Mouse (Mus musculus): ENCODE measurements at regions not wholly inside any gene's neighbourhood (a gene's known extent, or its start where the extent isn't known, plus 50 kb on each side); places are given as distances from the start of the nearest gene placed in this dataset.
"Not testable (repeated sequence)": the region's sequence is repeated elsewhere in the genome, so short reads cannot be mapped to it uniquely, and the experiment has no call there.

- no peak overlapping the region for H3K27ac ChIP-seq (replicated peaks)
- WGBS: 68% methylated on average over 2 of the region's 2 CpGs
- no peaks in the 10 kb centered on the region for H3K27me3 ChIP-seq (ENCODE audit: low read depth, poor library complexity, severe bottlenecking)
- no peak for DNase-seq (ENCODE audit: low spot score)
- no peaks in the 10 kb centered on the region for H3K9me3 ChIP-seq (replicated peaks)
- no peaks in the 10 kb centered on the region for H3K36me3 ChIP-seq
- no peak overlapping the region for H3K4me3 ChIP-seq
- H3K4me1 ChIP-seq: no peaks in the 10 kb centered on the region
These were observed 418.4 kb upstream of the Arrdc4 start for GRCm38 (mm10) chr7:69167456-69167855.

GRCm38 (mm10) chr7:69161916-69162315 lies 412.9 kb upstream of the Arrdc4 start:
- 72% methylated on average over 4 of the region's 4 CpGs for WGBS

GRCm38 (mm10) chr7:69142351-69142750 lies 393.3 kb upstream of the Arrdc4 start:
- 81% methylated on average over 3 of the region's 3 CpGs for WGBS

More at GRCm38 (mm10) chr7:69161916-69162315, 412.9 kb upstream of the Arrdc4 start:
- Histone ChIP-seq H3K36me3 (no peaks in the 10 kb centered on the region), H3K27ac (replicated peaks) (no peak overlapping the region), H3K4me3 (no peak overlapping the region), H3K4me1 (no peaks in the 10 kb centered on the region), H3K27me3 (ENCODE audit: low read depth, poor library complexity, severe bottlenecking) (no peaks in the 10 kb centered on the region), H3K9me3 (replicated peaks) (no peaks in the 10 kb centered on the region)
- no peak for DNase-seq (ENCODE audit: low spot score)

GRCm38 (mm10) chr7:69133441-69133840 lies 384.4 kb upstream of the Arrdc4 start:
- Histone ChIP-seq H3K4me1 (no peaks in the 10 kb centered on the region), H3K36me3 (no peaks in the 10 kb centered on the region), H3K9me3 (replicated peaks) (no peaks in the 10 kb centered on the region), H3K27me3 (ENCODE audit: low read depth, poor library complexity, severe bottlenecking) (no peaks in the 10 kb centered on the region), H3K27ac (replicated peaks) (no peak overlapping the region), H3K4me3 (no peak overlapping the region)
- 92% methylated on average over 2 of the region's 2 CpGs for WGBS
- no peak for DNase-seq (ENCODE audit: low spot score)

More at GRCm38 (mm10) chr7:69142351-69142750, 393.3 kb upstream of the Arrdc4 start:
- no peaks in the 10 kb centered on the region for H3K27me3 ChIP-seq (ENCODE audit: low read depth, poor library complexity, severe bottlenecking)
- DNase-seq (ENCODE audit: low spot score): no peak
- no peak overlapping the region for H3K4me3 ChIP-seq
- H3K27ac ChIP-seq (replicated peaks): no peak overlapping the region
- no peaks in the 10 kb centered on the region for H3K9me3 ChIP-seq (replicated peaks)
- H3K36me3 ChIP-seq: no peaks in the 10 kb centered on the region
- H3K4me1 ChIP-seq: no peaks in the 10 kb centered on the region

- DNase-seq (ENCODE audit: low spot score): not testable (repeated sequence)
These were observed 352.7 kb upstream of the Arrdc4 start for GRCm38 (mm10) chr7:69101770-69102169.

GRCm38 (mm10) chr7:69097587-69098095 lies 348.6 kb upstream of the Arrdc4 start:
- WGBS: 68% methylated on average over 9 of the region's 9 CpGs
- no peaks in the 10 kb centered on the region for H3K27me3 ChIP-seq (ENCODE audit: low read depth, poor library complexity, severe bottlenecking)
- H3K36me3 ChIP-seq: no peaks in the 10 kb centered on the region
- H3K4me1 ChIP-seq: peaks cover 7% of the 10 kb centered on the region; the same call in 1 of the 2 replicates
- H3K9me3 ChIP-seq (replicated peaks): no peaks in the 10 kb centered on the region
- DNase-seq (ENCODE audit: low spot score): no peak
- no peak overlapping the region for H3K4me3 ChIP-seq
- H3K27ac ChIP-seq (replicated peaks): no peak overlapping the region

More at GRCm38 (mm10) chr7:69101770-69102169, 352.7 kb upstream of the Arrdc4 start:
- WGBS: 86% methylated on average over 1 of the region's 4 CpGs
- H3K27ac ChIP-seq (replicated peaks); H3K4me3 ChIP-seq; H3K36me3 ChIP-seq; H3K9me3 ChIP-seq (replicated peaks); H3K4me1 ChIP-seq; H3K27me3 ChIP-seq (ENCODE audit: low read depth, poor library complexity, severe bottlenecking): not testable (repeated sequence)

- WGBS: 92% methylated on average over 7 of the region's 7 CpGs
These were observed 325.7 kb upstream of the Arrdc4 start for GRCm38 (mm10) chr7:69074780-69075179.

GRCm38 (mm10) chr7:69062994-69063393 lies 314.0 kb upstream of the Arrdc4 start:
- Histone ChIP-seq H3K27me3 (ENCODE audit: low read depth, poor library complexity, severe bottlenecking) (no peaks in the 10 kb centered on the region), H3K27ac (replicated peaks) (no peak overlapping the region), H3K9me3 (replicated peaks) (no peaks in the 10 kb centered on the region), H3K4me3 (no peak overlapping the region), H3K36me3 (no peaks in the 10 kb centered on the region), H3K4me1 (peaks cover 7% of the 10 kb centered on the region)
- no peak for DNase-seq (ENCODE audit: low spot score)
- WGBS: 91% methylated on average over 5 of the region's 5 CpGs

More at GRCm38 (mm10) chr7:69074780-69075179, 325.7 kb upstream of the Arrdc4 start:
- Histone ChIP-seq H3K27ac (replicated peaks) (no peak overlapping the region), H3K4me1 (no peaks in the 10 kb centered on the region), H3K9me3 (replicated peaks) (no peaks in the 10 kb centered on the region), H3K27me3 (ENCODE audit: low read depth, poor library complexity, severe bottlenecking) (no peaks in the 10 kb centered on the region), H3K4me3 (no peak overlapping the region), H3K36me3 (no peaks in the 10 kb centered on the region)
- DNase-seq (ENCODE audit: low spot score): no peak

- no peak for DNase-seq (ENCODE audit: low spot score)
- H3K27ac ChIP-seq (replicated peaks): no peak overlapping the region
These were observed 313.5 kb upstream of the Arrdc4 start for GRCm38 (mm10) chr7:69062506-69062905.

GRCm38 (mm10) chr7:69062094-69062493 lies 313.1 kb upstream of the Arrdc4 start:
- no peak for DNase-seq (ENCODE audit: low spot score)
- WGBS: 82% methylated on average over 8 of the region's 8 CpGs
- Histone ChIP-seq H3K27ac (replicated peaks) (no peak overlapping the region), H3K4me3 (no peak overlapping the region), H3K36me3 (no peaks in the 10 kb centered on the region), H3K9me3 (replicated peaks) (no peaks in the 10 kb centered on the region), H3K4me1 (peaks cover 7% of the 10 kb centered on the region), H3K27me3 (ENCODE audit: low read depth, poor library complexity, severe bottlenecking) (no peaks in the 10 kb centered on the region)

More at GRCm38 (mm10) chr7:69062506-69062905, 313.5 kb upstream of the Arrdc4 start:
- Histone ChIP-seq H3K9me3 (replicated peaks) (no peaks in the 10 kb centered on the region), H3K4me3 (no peak overlapping the region), H3K4me1 (peaks cover 7% of the 10 kb centered on the region), H3K36me3 (no peaks in the 10 kb centered on the region), H3K27me3 (ENCODE audit: low read depth, poor library complexity, severe bottlenecking) (no peaks in the 10 kb centered on the region)
- 93% methylated on average over 7 of the region's 7 CpGs for WGBS

GRCm38 (mm10) chr7:69061242-69061641 lies 312.2 kb upstream of the Arrdc4 start:
- no peaks in the 10 kb centered on the region for H3K36me3 ChIP-seq
- peaks cover 7% of the 10 kb centered on the region for H3K4me1 ChIP-seq
- DNase-seq (ENCODE audit: low spot score): no peak
- no peaks in the 10 kb centered on the region for H3K27me3 ChIP-seq (ENCODE audit: low read depth, poor library complexity, severe bottlenecking)
- H3K4me3 ChIP-seq: no peak overlapping the region
- 87% methylated on average over 4 of the region's 4 CpGs for WGBS
- H3K27ac ChIP-seq (replicated peaks): no peak overlapping the region
- no peaks in the 10 kb centered on the region for H3K9me3 ChIP-seq (replicated peaks)

- no peaks in the 10 kb centered on the region for H3K9me3 ChIP-seq (replicated peaks)
- no peak overlapping the region for H3K27ac ChIP-seq (replicated peaks)
- no peaks in the 10 kb centered on the region for H3K4me1 ChIP-seq
- WGBS: 58% methylated on average over 8 of the region's 8 CpGs
- no peak overlapping the region for H3K4me3 ChIP-seq
- H3K27me3 ChIP-seq (ENCODE audit: low read depth, poor library complexity, severe bottlenecking): no peaks in the 10 kb centered on the region
- DNase-seq (ENCODE audit: low spot score): no peak
- no peaks in the 10 kb centered on the region for H3K36me3 ChIP-seq
These were observed 267.5 kb upstream of the Arrdc4 start for GRCm38 (mm10) chr7:69016575-69016974.

GRCm38 (mm10) chr7:69015047-69015446 lies 266.0 kb upstream of the Arrdc4 start:
- DNase-seq (ENCODE audit: low spot score): no peak
- H3K9me3 ChIP-seq (replicated peaks): no peaks in the 10 kb centered on the region
- no peak overlapping the region for H3K4me3 ChIP-seq
- H3K4me1 ChIP-seq: no peaks in the 10 kb centered on the region
- H3K27me3 ChIP-seq (ENCODE audit: low read depth, poor library complexity, severe bottlenecking): no peaks in the 10 kb centered on the region
- WGBS: 90% methylated on average over 4 of the region's 4 CpGs
- no peaks in the 10 kb centered on the region for H3K36me3 ChIP-seq
- H3K27ac ChIP-seq (replicated peaks): no peak overlapping the region

GRCm38 (mm10) chr7:69007237-69007636 lies 258.2 kb upstream of the Arrdc4 start:
- no peak for DNase-seq (ENCODE audit: low spot score)
- Histone ChIP-seq H3K27me3 (ENCODE audit: low read depth, poor library complexity, severe bottlenecking) (no peaks in the 10 kb centered on the region), H3K36me3 (no peaks in the 10 kb centered on the region), H3K4me3 (no peak overlapping the region), H3K27ac (replicated peaks) (no peak overlapping the region), H3K4me1 (0 out of 2 replicates have a peak, but pooled peaks cover 4% of the 10 kb centered on the region), H3K9me3 (replicated peaks) (no peaks in the 10 kb centered on the region)
- 46% methylated on average over 10 of the region's 10 CpGs for WGBS
